Mouse (Mus musculus): ENCODE measurements around the gene 5730409E04Rik. TPM values are rescaled to one million over a fixed set of nuclear protein-coding genes. Genes with fewer than 3 reads are reported as not detected.

The 5730409E04Rik gene
- total RNA-seq (2014; rRNA removed) (74.9 and 93.8 TPM in 2 replicates), polyA plus RNA-seq (2015; fragmentation: Nextera tagmentation; extraction: Ambion mirVana) (28.7 and 30.2 TPM in 2 replicates)

DNA sequence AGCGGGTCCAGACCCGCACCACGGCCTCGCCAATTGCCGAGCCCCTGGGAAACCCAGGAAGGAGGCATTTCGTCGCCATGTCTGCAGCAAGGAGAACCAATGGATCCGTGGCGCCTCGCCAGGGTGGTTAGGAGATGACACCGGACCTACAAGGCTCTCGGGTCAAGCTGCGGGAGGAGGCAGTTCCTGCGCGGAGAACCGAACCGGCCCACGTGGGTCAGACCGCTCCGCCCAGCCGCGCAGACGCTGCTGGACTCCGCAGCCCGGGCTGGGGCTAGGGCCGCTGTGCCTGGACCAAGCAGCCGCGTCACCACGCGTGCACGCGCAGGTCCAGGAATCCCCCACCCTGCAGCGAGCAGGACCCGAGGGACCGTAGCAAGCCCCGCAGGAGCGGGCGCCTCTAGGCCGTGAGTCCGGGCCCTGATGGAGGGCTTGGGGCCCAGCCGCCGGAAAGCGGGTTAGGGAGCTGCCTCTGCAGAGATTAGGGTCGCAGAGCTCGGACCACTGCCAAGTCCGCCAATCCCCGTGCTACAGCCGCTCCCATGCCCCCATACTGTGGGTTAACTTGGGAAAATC is at the start of gene 5730409E04Rik:
5730409E04Rik (plus strand) TSS at position 213 of the 576 bp plus-strand sequence.
- H3K4me2 ChIP-seq (ENCODE audit: low read depth, low read length), result peak within 1 kb of the TSS; percentile 69
- peak within 1 kb of the TSS; percentile 37; the same call in 1 of the 2 replicates for H3K27ac ChIP-seq
- H3K4me3 ChIP-seq (ENCODE audit: low read length), result peak within 1 kb of the TSS; percentile 74
- no peaks in the 10 kb centered on the region for H3K27me3 ChIP-seq (ENCODE audit: insufficient read depth, low read length)
- H3K36me3 ChIP-seq (ENCODE audit: insufficient read depth, low read length), result no peaks in the 10 kb centered on the region
- H3K9me3 ChIP-seq (ENCODE audit: low read length), result no peaks in the 10 kb centered on the region
- WGBS, result under 1% methylated on average over 48 of the region's 48 CpGs
- peak within 1 kb of the TSS; percentile 73 for H3K9ac ChIP-seq (replicated peaks; ENCODE audit: low read length)
- DNase-seq (ENCODE audit: low spot score) (peak; percentile 85), ATAC-seq (peak; percentile 93)
- H3K4me1 ChIP-seq (ENCODE audit: insufficient read depth, low read length), result no peaks in the 10 kb centered on the region
- TF ChIP-seq CTCF (IDR thresholded peaks at IDR 0.05; ENCODE audit: low read depth), result 0 out of 2 replicates have a peak, but pooled peaks have one; percentile 1

GRCm38 (mm10) chr4:126563798-126564197 is 45.8 kb upstream of the 5730409E04Rik start:
- Histone ChIP-seq H3K27me3 (ENCODE audit: insufficient read depth, low read length) (no peaks in the 10 kb centered on the region), H3K36me3 (ENCODE audit: insufficient read depth, low read length) (no peaks in the 10 kb centered on the region), H3K4me1 (ENCODE audit: insufficient read depth, low read length) (no peaks in the 10 kb centered on the region), H3K4me2 (ENCODE audit: low read depth, low read length) (no peak overlapping the region), H3K4me3 (ENCODE audit: low read length) (no peak overlapping the region), H3K9me3 (ENCODE audit: low read length) (no peaks in the 10 kb centered on the region), H3K27ac (no peak overlapping the region), H3K9ac (replicated peaks; ENCODE audit: low read length) (no peak overlapping the region)
- 95% methylated on average over 6 of the region's 6 CpGs for WGBS
- ATAC-seq, result no peak
- no peak for DNase-seq (ENCODE audit: low spot score)
- no peak for TF ChIP-seq CTCF (IDR thresholded peaks at IDR 0.05; ENCODE audit: low read depth)

- TF ChIP-seq CTCF (IDR thresholded peaks at IDR 0.05; ENCODE audit: low read depth), result no peak
- Histone ChIP-seq H3K27me3 (ENCODE audit: insufficient read depth, low read length) (no peaks in the 10 kb centered on the region), H3K27ac (no peak overlapping the region), H3K4me1 (ENCODE audit: insufficient read depth, low read length) (no peaks in the 10 kb centered on the region), H3K36me3 (ENCODE audit: insufficient read depth, low read length) (no peaks in the 10 kb centered on the region), H3K9ac (replicated peaks; ENCODE audit: low read length) (no peak overlapping the region), H3K4me3 (ENCODE audit: low read length) (no peak overlapping the region), H3K4me2 (ENCODE audit: low read depth, low read length) (no peak overlapping the region), H3K9me3 (ENCODE audit: low read length) (no peaks in the 10 kb centered on the region)
- no peak for ATAC-seq
- no peak for DNase-seq (ENCODE audit: low spot score)
- WGBS, result 94% methylated on average over 4 of the region's 4 CpGs
Measured at GRCm38 (mm10) chr4:126567243-126567642, 42.4 kb upstream of the 5730409E04Rik start.

DNA sequence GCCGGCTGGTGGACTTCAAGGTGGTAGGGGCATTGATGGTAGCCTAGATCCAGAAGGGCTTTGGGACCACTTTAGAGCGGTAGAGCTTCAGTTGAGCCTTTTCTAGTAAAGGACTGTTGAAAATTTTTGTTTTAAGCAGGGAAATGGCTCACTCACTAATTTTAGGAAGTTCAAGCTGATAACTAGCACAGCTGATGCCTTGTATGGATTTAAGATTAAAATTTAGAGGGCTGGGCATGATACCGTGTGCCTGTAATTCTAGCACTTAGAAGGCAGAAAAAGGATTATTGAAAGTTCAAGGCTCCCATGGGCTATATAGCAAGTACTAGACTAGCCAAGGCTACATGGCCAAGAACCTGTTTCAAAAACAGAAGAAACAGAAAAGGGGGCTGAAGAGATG is 39.8 kb upstream of the 5730409E04Rik start:
- ATAC-seq, result no peak
- H3K9me3 ChIP-seq (ENCODE audit: low read length), result no peaks in the 10 kb centered on the region
- no peak for TF ChIP-seq CTCF (IDR thresholded peaks at IDR 0.05; ENCODE audit: low read depth)
- 96% methylated on average over 3 of the region's 3 CpGs for WGBS
- H3K9ac ChIP-seq (replicated peaks; ENCODE audit: low read length), result no peak overlapping the region
- H3K4me1 ChIP-seq (ENCODE audit: insufficient read depth, low read length), result no peaks in the 10 kb centered on the region
- no peak overlapping the region for H3K27ac ChIP-seq
- no peaks in the 10 kb centered on the region for H3K27me3 ChIP-seq (ENCODE audit: insufficient read depth, low read length)
- H3K4me2 ChIP-seq (ENCODE audit: low read depth, low read length), result no peak overlapping the region
- 0 out of 2 replicates have a peak, but pooled peaks cover 3% of the 10 kb centered on the region for H3K36me3 ChIP-seq (ENCODE audit: insufficient read depth, low read length)
- no peak for DNase-seq (ENCODE audit: low spot score)
- H3K4me3 ChIP-seq (ENCODE audit: low read length), result no peak overlapping the region

- Histone ChIP-seq H3K4me1 (ENCODE audit: insufficient read depth, low read length) (no peaks in the 10 kb centered on the region), H3K27ac (no peak overlapping the region), H3K27me3 (ENCODE audit: insufficient read depth, low read length) (no peaks in the 10 kb centered on the region), H3K36me3 (ENCODE audit: insufficient read depth, low read length) (0 out of 2 replicates have a peak, but pooled peaks cover 3% of the 10 kb centered on the region), H3K4me2 (ENCODE audit: low read depth, low read length) (no peak overlapping the region), H3K9me3 (ENCODE audit: low read length) (no peaks in the 10 kb centered on the region), H3K9ac (replicated peaks; ENCODE audit: low read length) (no peak overlapping the region), H3K4me3 (ENCODE audit: low read length) (no peak overlapping the region)
- 94% methylated on average over 5 of the region's 5 CpGs for WGBS
- no peak for ATAC-seq
- TF ChIP-seq CTCF (IDR thresholded peaks at IDR 0.05; ENCODE audit: low read depth), result no peak
- no peak for DNase-seq (ENCODE audit: low spot score)
Measured at GRCm38 (mm10) chr4:126576281-126576680, 33.3 kb upstream of the 5730409E04Rik start.

DNA sequence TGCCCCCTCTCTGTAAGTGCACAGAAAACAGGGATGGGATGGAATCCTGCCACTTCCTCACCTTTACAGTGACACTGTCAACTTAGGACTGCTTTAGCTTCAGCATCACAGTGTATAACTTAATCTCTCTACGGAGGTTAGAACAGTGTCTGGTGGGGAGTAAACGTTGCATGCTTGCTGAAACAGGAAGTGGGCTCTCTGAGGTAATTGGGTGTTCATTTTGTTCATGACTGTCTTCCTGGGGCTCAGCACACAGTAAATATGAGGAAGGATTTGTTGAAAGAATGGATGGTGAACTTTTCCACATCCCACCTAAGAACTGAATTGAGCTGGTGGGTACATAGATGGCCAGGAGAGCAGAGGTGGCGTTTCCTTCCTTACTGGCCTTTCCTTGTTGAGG is 31.7 kb upstream of the 5730409E04Rik start:
- no peak for TF ChIP-seq CTCF (IDR thresholded peaks at IDR 0.05; ENCODE audit: low read depth)
- DNase-seq (ENCODE audit: low spot score) (no peak), ATAC-seq (no peak)
- Histone ChIP-seq H3K27me3 (ENCODE audit: insufficient read depth, low read length) (no peaks in the 10 kb centered on the region), H3K4me3 (ENCODE audit: low read length) (no peak overlapping the region), H3K4me2 (ENCODE audit: low read depth, low read length) (no peak overlapping the region), H3K36me3 (ENCODE audit: insufficient read depth, low read length) (0 out of 2 replicates have a peak, but pooled peaks cover 3% of the 10 kb centered on the region), H3K27ac (no peak overlapping the region), H3K4me1 (ENCODE audit: insufficient read depth, low read length) (no peaks in the 10 kb centered on the region), H3K9ac (replicated peaks; ENCODE audit: low read length) (no peak overlapping the region), H3K9me3 (ENCODE audit: low read length) (no peaks in the 10 kb centered on the region)
- 90% methylated on average over 3 of the region's 3 CpGs for WGBS

- 88% methylated on average over 2 of the region's 2 CpGs for WGBS
- H3K27me3 ChIP-seq (ENCODE audit: insufficient read depth, low read length), result no peaks in the 10 kb centered on the region
- no peaks in the 10 kb centered on the region for H3K4me1 ChIP-seq (ENCODE audit: insufficient read depth, low read length)
- H3K36me3 ChIP-seq (ENCODE audit: insufficient read depth, low read length), result 0 out of 2 replicates have a peak, but pooled peaks cover 2% of the 10 kb centered on the region
- DNase-seq (ENCODE audit: low spot score), result no peak
- ATAC-seq, result no peak
- no peak overlapping the region for H3K9ac ChIP-seq (replicated peaks; ENCODE audit: low read length)
- no peaks in the 10 kb centered on the region for H3K9me3 ChIP-seq (ENCODE audit: low read length)
- no peak for TF ChIP-seq CTCF (IDR thresholded peaks at IDR 0.05; ENCODE audit: low read depth)
- no peak overlapping the region for H3K27ac ChIP-seq
- no peak overlapping the region for H3K4me3 ChIP-seq (ENCODE audit: low read length)
- no peak overlapping the region for H3K4me2 ChIP-seq (ENCODE audit: low read depth, low read length)
Measured at GRCm38 (mm10) chr4:126579077-126579476, 30.5 kb upstream of the 5730409E04Rik start.

All from hindbrain, postnatal 0 days (tissue).